Mouse (Mus musculus) R1 (cell line): Measurements from ENCODE around the gene Nup210.
"Not testable (repeated sequence)": the region's sequence is repeated elsewhere in the genome, so short reads cannot be mapped to it uniquely, and the experiment has no call there.

Experiments
- DNase-seq: peaks from one replicate; pipeline ENCODE4 v3.0.0-alpha.2; 2018; ENCODE audit warnings: low read depth, low spot score

Nup210 gene

DNA sequence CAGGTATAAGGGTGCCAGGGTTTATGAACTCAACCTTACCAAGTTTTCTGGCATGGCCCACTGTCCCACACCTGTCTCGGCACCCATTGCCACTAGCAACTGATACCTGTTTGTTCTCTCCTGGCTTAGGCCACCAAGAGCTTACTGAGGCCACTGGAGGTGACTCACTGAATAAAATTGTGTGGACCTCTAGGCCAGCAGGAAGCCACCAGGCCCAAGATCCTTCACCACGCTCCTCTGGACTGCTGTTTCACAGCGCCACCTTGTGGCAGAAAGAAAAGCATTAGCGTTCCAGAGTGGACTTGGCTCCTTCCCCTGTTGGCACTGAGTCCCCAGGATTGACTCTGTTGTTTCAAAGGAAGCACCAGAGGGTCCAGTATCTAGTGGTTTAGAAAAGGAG is 23.2 kb upstream of the Nup210 start:
- peak; percentile 54 for DNase-seq

GRCm38 (mm10) chr6:91137343-91137956 is 20.8 kb upstream of the Nup210 start:
- DNase-seq, result no peak

DNA sequence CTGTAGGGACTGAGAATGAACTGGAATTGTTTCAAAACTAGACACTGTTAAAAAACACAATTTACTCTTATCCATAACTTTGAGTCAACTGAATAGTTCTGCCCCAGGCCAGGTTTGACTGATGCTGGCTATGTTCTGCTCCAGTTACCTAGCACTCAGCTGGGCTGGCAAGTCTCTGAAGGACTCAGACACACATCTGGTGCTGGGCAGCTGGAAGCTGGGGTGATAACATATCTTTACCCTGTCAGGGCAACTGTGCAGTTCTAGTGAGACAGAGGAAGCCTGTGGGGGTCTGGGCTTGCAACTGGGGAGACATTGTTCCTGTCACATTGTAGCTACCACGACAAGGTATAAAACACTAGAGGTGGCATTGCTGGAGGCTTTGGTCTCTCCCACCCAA is 14.2 kb upstream of the Nup210 start:
- DNase-seq, result no peak

DNA sequence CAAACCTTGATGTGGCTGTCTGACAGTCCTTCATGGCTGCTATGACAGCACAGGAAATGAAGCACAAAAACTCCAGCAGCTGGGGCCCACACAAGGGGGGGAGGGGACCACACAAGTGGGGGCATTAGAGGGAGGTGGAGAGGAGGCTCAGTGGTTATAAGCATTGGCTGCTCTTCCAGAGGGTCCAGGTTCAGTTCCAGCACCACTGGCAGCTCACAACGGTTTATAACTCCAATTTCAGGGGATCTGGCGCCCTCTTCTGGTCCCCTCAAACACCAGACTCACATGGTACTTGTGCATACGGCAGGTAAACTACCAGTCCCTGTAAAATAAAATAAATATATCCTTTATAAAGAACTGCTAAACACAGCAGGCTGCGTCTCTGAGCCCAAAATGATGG is 12.4 kb upstream of the Nup210 start:
- DNase-seq, result peak; percentile 64

DNA sequence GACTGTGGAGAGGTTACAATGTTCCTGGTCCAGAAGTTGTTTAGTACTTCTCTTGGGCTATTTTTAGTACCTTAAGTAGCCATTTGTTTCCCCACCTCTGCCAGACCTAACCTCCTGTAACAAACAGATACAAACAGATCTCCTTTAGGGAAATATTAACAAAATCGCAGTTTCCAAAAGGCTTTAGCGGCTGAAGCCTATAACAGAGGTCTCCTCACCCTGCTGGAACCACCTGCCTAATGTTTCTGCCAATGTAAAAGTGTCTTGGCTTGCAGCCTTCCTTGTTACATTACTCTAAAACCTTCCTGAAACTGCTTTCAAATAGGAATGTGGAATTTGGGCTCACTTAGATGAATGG is 8.6 kb upstream of the Nup210 start:
- no peak for DNase-seq

- DNase-seq, result no peak
These were observed 7.9 kb upstream of the Nup210 start for GRCm38 (mm10) chr6:91124286-91125227.

DNA sequence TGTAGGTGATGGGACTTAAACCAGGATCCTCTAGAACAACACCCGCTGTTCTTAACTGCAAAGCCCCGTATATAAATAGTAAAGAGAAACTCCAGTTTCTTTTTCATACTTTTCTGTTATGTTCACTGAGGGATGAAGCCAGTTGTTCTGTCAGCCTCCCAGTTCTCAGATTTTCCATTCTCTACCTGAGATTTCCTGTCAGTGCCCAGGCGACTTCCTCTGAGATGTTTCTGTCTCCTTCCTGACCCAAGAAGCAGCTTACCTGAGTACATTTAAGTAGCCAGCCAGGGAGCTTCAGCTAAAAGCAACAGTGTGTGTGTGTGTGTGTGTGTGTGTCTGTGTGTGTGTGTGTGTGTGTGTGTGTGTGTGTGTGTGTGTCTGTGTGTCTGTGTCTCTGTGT is 6.8 kb upstream of the Nup210 start:
- DNase-seq, result no peak

GRCm38 (mm10) chr6:91121089-91121488 is 4.5 kb upstream of the Nup210 start:
- not testable (repeated sequence) for DNase-seq

- DNase-seq, result no peak
These were observed 3.6 kb upstream of the Nup210 start for GRCm38 (mm10) chr6:91120206-91120605.

DNA sequence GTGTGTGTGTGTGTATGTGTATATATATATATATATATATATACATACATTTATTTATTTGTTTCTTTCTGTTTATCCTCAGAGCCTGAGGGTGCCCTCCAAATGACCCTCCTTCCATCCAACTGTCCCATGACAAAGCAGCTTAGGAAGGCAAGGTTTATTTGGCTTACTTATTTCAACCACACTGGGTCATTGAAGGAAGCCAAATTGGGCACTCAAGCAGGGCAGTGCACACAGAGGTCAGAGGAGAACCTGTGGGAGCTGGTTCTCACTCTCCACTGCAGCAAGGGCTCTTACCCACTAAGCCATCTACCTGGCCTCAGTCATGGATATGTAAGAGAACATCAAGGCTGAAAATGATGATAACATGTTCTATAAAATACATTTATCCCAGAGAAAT is 1.9 kb upstream of the Nup210 start:
- DNase-seq, result no peak

- DNase-seq, result no peak
These were observed 520 bp upstream of the Nup210 start for GRCm38 (mm10) chr6:91117149-91117548.

DNA sequence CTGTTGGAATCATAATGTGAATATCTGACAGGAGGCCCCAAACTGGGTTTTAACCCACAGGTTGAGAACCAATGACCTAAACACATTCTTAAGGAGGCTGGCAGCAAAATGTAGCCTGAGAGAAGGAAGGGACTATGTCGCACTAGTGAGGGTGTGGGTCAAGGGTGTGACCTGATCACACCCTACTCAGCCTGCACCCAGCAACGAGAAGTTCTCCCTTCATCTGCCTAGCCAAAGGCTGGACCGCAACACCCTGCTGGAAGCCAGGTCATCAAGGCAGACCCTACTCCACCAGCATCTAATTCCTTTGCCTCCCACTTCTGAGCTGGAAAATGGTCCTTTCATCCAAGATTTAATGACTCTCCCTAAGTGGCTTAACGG is 776 bp downstream of the Nup210 start:
- no peak for DNase-seq

- no peak for DNase-seq
These were observed 1.5 kb downstream of the Nup210 start for GRCm38 (mm10) chr6:91115158-91115557.

- no peak for DNase-seq
These were observed 1.9 kb downstream of the Nup210 start for GRCm38 (mm10) chr6:91114716-91115115.

- DNase-seq, result no peak
These were observed 4.7 kb downstream of the Nup210 start for GRCm38 (mm10) chr6:91111954-91112252.

DNA sequence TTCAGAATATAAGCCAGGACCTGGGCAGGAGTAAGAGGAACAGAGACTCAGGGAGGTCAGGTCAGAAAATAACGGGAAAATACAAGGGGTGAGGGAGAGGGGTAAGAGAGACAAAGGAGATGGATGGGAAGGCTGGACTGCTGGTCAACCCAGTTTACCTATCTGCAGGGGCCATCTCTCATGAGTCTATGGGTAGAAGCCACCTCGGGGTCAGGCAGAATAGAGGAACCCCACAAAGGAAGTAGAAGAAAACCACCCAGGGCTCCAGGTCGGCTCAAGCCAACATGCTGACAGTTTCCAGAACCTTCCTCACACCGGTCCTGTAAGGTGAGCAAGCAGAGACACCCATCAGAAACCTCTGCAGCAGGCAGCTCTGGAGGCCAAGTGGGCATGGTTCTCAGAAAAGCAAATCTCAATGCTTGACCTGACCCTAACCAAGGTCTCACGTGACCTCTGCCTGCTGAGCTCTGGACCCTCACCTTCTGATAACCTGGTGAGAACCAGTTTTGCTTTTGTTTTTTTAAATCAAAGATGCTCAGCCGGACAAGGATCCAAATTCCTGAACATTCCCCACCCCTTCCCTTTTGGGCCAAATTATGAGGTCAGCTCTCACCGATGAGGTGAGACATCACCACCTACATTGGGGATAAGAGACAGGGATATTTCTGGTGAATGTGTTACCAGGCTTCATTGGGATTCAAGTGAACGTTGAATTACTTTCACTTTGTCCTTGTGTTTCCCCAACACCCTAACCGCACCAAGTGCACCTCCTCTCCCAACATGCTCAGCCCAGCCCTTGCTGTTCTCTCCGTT is 5.3 kb downstream of the Nup210 start:
- DNase-seq, result peak; percentile 40

GRCm38 (mm10) chr6:91110323-91111020 is 6.2 kb downstream of the Nup210 start:
- DNase-seq, result no peak

GRCm38 (mm10) chr6:91109489-91109888 is 7.1 kb downstream of the Nup210 start:
- DNase-seq, result no peak

- no peak for DNase-seq
These were observed 7.6 kb downstream of the Nup210 start for GRCm38 (mm10) chr6:91108917-91109450.

- DNase-seq, result no peak
These were observed 8.2 kb downstream of the Nup210 start for GRCm38 (mm10) chr6:91108301-91108916.
